Mouse (Mus musculus) thymus, postnatal 10 days (tissue): ENCODE results near the gene Prdm12.

Experiments
- DNase-seq, 2 experiments: peaks; one replicate each; pipeline ENCODE4 v3.0.0; 2021; ENCODE audit warnings: low spot score in 2 of 2

The Prdm12 gene

GRCm38 (mm10) chr2:31639901-31640608, at the start of gene Prdm12:
Gene Prdm12 (plus strand): TSS chr2:31640037.
- no peak for DNase-seq

GRCm38 (mm10) chr2:31591799-31592484, 47.9 kb upstream of the Prdm12 start:
- DNase-seq, result no peak

- DNase-seq, result no peak
Measured at GRCm38 (mm10) chr2:31607555-31607954, 32.3 kb upstream of the Prdm12 start.

GRCm38 (mm10) chr2:31609859-31610261, 30.0 kb upstream of the Prdm12 start:
- DNase-seq, result no peak

- no peak for DNase-seq
Measured at GRCm38 (mm10) chr2:31610922-31611321, 28.9 kb upstream of the Prdm12 start.

GRCm38 (mm10) chr2:31611400-31611799, 28.4 kb upstream of the Prdm12 start:
- no peak for DNase-seq

- no peak for DNase-seq
Measured at GRCm38 (mm10) chr2:31612627-31613026, 27.2 kb upstream of the Prdm12 start.

GRCm38 (mm10) chr2:31613781-31614180, 26.1 kb upstream of the Prdm12 start:
- DNase-seq, result no peak

GRCm38 (mm10) chr2:31618484-31619161, 21.2 kb upstream of the Prdm12 start:
- no peak for DNase-seq

- DNase-seq, result no peak
Measured at GRCm38 (mm10) chr2:31619208-31619607, 20.6 kb upstream of the Prdm12 start.

GRCm38 (mm10) chr2:31633531-31633930, 6.3 kb upstream of the Prdm12 start:
- DNase-seq, result no peak

GRCm38 (mm10) chr2:31635281-31636137, 4.3 kb upstream of the Prdm12 start:
- DNase-seq, result no peak

- DNase-seq, result no peak
Measured at GRCm38 (mm10) chr2:31636138-31636741, 3.6 kb upstream of the Prdm12 start.

GRCm38 (mm10) chr2:31636742-31637141, 3.1 kb upstream of the Prdm12 start:
- DNase-seq, result no peak

- no peak for DNase-seq
Measured at GRCm38 (mm10) chr2:31637311-31637710, 2.5 kb upstream of the Prdm12 start.

GRCm38 (mm10) chr2:31637807-31638206, 2.0 kb upstream of the Prdm12 start:
- DNase-seq, result peak in 1 of 2 experiments; percentile 31

GRCm38 (mm10) chr2:31638581-31639465, 1.0 kb upstream of the Prdm12 start:
- no peak for DNase-seq

- DNase-seq, result no peak
Measured at GRCm38 (mm10) chr2:31639466-31639760, 424 bp upstream of the Prdm12 start.

- DNase-seq, result no peak
Measured at GRCm38 (mm10) chr2:31640609-31641507, 1.0 kb downstream of the Prdm12 start.

GRCm38 (mm10) chr2:31641508-31641830, 1.6 kb downstream of the Prdm12 start:
- no peak for DNase-seq
